Mouse (Mus musculus) hindbrain, postnatal 0 days (tissue): ENCODE results near the gene Ulk4. TPM values are rescaled to one million over a fixed set of nuclear protein-coding genes. Genes with fewer than 3 reads are reported as not detected.

Experiments used
- ATAC-seq: fragments of 200-750 bp; cut with Nextera tagmentation; 2 replicates; pipeline ENCODE4 v1.8.0; 2017; ENCODE audit warnings: mild to moderate bottlenecking, moderate TSS enrichment, moderate library complexity
- DNase-seq: peaks from one replicate; pipeline ENCODE4 v3.0.0-alpha.2; 2015; ENCODE audit warnings: low spot score
- H3K27ac ChIP-seq: fragments of 300-500 bp; sonication (generic); 2 replicates; pipeline ENCODE4 v1.5.1; 2014; ENCODE audit warnings: mild to moderate bottlenecking
- H3K27me3 ChIP-seq: fragments of 300-500 bp; sonication (generic); 2 replicates; pipeline ENCODE4 v1.6.1; 2014; ENCODE audit warnings: low read length, mixed read lengths; ENCODE audit not compliant: insufficient read depth
- H3K36me3 ChIP-seq: fragments of 300-500 bp; sonication (generic); 2 replicates; pipeline ENCODE4 v1.6.1; 2014; ENCODE audit warnings: low read length, mixed read lengths; ENCODE audit not compliant: insufficient read depth
- H3K4me1 ChIP-seq: fragments of 300-500 bp; sonication (generic); 2 replicates; pipeline ENCODE4 v1.6.1; 2014; ENCODE audit warnings: antibody characterized with exemption, low read length, mixed read lengths; ENCODE audit not compliant: insufficient read depth
- H3K4me2 ChIP-seq: fragments of 300-500 bp; sonication (generic); 2 replicates; pipeline ENCODE4 v1.6.1; 2014; ENCODE audit warnings: low read depth, mild to moderate bottlenecking, low read length, moderate library complexity, mixed read lengths
- H3K4me3 ChIP-seq: fragments of 300-500 bp; sonication (generic); 2 replicates; pipeline ENCODE4 v1.5.1; 2014; ENCODE audit warnings: low read length
- H3K9ac ChIP-seq: fragments of 300-500 bp; sonication (generic); replicated peaks from 2 replicates; pipeline ENCODE4 v1.6.1; 2014; ENCODE audit warnings: mild to moderate bottlenecking, low read length, moderate library complexity, mixed read lengths
- H3K9me3 ChIP-seq: fragments of 300-500 bp; sonication (generic); 2 replicates; pipeline ENCODE4 v1.6.1; 2016; ENCODE audit warnings: low read length, mixed read lengths
- CTCF ChIP-seq: IDR thresholded peaks from 2 replicates; pipeline ENCODE4 v1.5.1; 2016; ENCODE audit warnings: antibody characterized with exemption, control low read depth, low read depth
- WGBS: fragments of 180-500 bp; shearing (Covaris S2); extraction: QIAGEN DNeasy Blood & Tissue Kit; methylation state at CpG from one replicate; pipeline ENCODE4 v1.1.7; 2014; 5-methylcytosine and 5-hydroxymethylcytosine counted together
- polyA plus RNA-seq: library from polyadenylated mRNA; unstranded; fragments of >200 nt; fragmentation: Nextera tagmentation; extraction: Ambion mirVana; gene quantifications from 2 replicates; pipeline ENCODE4 v1.2.1, GENCODE M21; 2015
- total RNA-seq: library from RNA; depleted of rRNA; stranded (reverse); fragments of >200 nt; gene quantifications from 2 replicates; pipeline ENCODE4 v1.2.3, GENCODE M21; 2014

Ulk4 gene
- total and polyA plus RNA-seq, 2 experiments from 2014 or later, result 20.0 to 76.3 TPM

- no peak overlapping the region for H3K4me2 ChIP-seq
- no peak for ATAC-seq
- DNase-seq, result peak; percentile 52
- H3K4me1 ChIP-seq, result no peaks in the 10 kb centered on the region
- WGBS, result 44% methylated on average over 6 of the region's 6 CpGs
- H3K27ac ChIP-seq, result no peak overlapping the region
- no peak for TF ChIP-seq CTCF
- no peak overlapping the region for H3K9ac ChIP-seq
- no peaks in the 10 kb centered on the region for H3K27me3 ChIP-seq
- no peaks in the 10 kb centered on the region for H3K9me3 ChIP-seq
- peaks cover 69% of the 10 kb centered on the region for H3K36me3 ChIP-seq
- no peak overlapping the region for H3K4me3 ChIP-seq
Measured at GRCm38 (mm10) chr9:120958560-120958959, 318.4 kb downstream of the Ulk4 start.

GRCm38 (mm10) chr9:120958051-120958450 lies 318.9 kb downstream of the Ulk4 start:
- ATAC-seq, result no peak
- no peak overlapping the region for H3K4me2 ChIP-seq
- no peak overlapping the region for H3K27ac ChIP-seq
- no peak overlapping the region for H3K9ac ChIP-seq
- TF ChIP-seq CTCF, result no peak
- H3K9me3 ChIP-seq, result no peaks in the 10 kb centered on the region
- H3K27me3 ChIP-seq, result no peaks in the 10 kb centered on the region
- peaks cover 73% of the 10 kb centered on the region for H3K36me3 ChIP-seq
- no peaks in the 10 kb centered on the region for H3K4me1 ChIP-seq
- DNase-seq, result no peak
- 80% methylated on average over 5 of the region's 5 CpGs for WGBS
- H3K4me3 ChIP-seq, result no peak overlapping the region

GRCm38 (mm10) chr9:120951947-120952346 lies 325.1 kb downstream of the Ulk4 start:
- H3K9me3 ChIP-seq, result no peaks in the 10 kb centered on the region
- H3K4me3 ChIP-seq, result no peak overlapping the region
- H3K9ac ChIP-seq, result no peak overlapping the region
- ATAC-seq (no peak), DNase-seq (no peak)
- TF ChIP-seq CTCF, result no peak
- H3K27me3 ChIP-seq, result no peaks in the 10 kb centered on the region
- WGBS, result 80% methylated on average over 3 of the region's 3 CpGs
- no peaks in the 10 kb centered on the region for H3K4me1 ChIP-seq
- H3K36me3 ChIP-seq, result peaks cover 59% of the 10 kb centered on the region
- no peak overlapping the region for H3K27ac ChIP-seq
- no peak overlapping the region for H3K4me2 ChIP-seq

GRCm38 (mm10) chr9:120950761-120951160 lies 326.2 kb downstream of the Ulk4 start:
- no peak for ATAC-seq
- Histone ChIP-seq H3K27me3 (no peaks in the 10 kb centered on the region), H3K4me3 (no peak overlapping the region), H3K4me2 (no peak overlapping the region), H3K9ac (no peak overlapping the region), H3K4me1 (no peaks in the 10 kb centered on the region), H3K27ac (no peak overlapping the region), H3K9me3 (no peaks in the 10 kb centered on the region), H3K36me3 (peaks cover 47% of the 10 kb centered on the region)
- no peak for DNase-seq
- TF ChIP-seq CTCF, result no peak
- 88% methylated on average over 12 of the region's 12 CpGs for WGBS

- 90% methylated on average over 1 of the region's 1 CpGs for WGBS
- ATAC-seq (no peak), DNase-seq (no peak)
- peaks cover 34% of the 10 kb centered on the region for H3K36me3 ChIP-seq
- no peaks in the 10 kb centered on the region for H3K27me3 ChIP-seq
- no peak overlapping the region for H3K9ac ChIP-seq
- no peak overlapping the region for H3K4me3 ChIP-seq
- H3K27ac ChIP-seq, result no peak overlapping the region
- no peaks in the 10 kb centered on the region for H3K9me3 ChIP-seq
- H3K4me2 ChIP-seq, result no peak overlapping the region
- no peaks in the 10 kb centered on the region for H3K4me1 ChIP-seq
- no peak for TF ChIP-seq CTCF
Measured at GRCm38 (mm10) chr9:120948832-120949231, 328.2 kb downstream of the Ulk4 start.

GRCm38 (mm10) chr9:120946131-120946530 lies 330.9 kb downstream of the Ulk4 start:
- Histone ChIP-seq H3K27me3 (no peaks in the 10 kb centered on the region), H3K4me2 (no peak overlapping the region), H3K9me3 (no peaks in the 10 kb centered on the region), H3K4me3 (no peak overlapping the region), H3K4me1 (no peaks in the 10 kb centered on the region), H3K27ac (no peak overlapping the region), H3K36me3 (peaks cover 7% of the 10 kb centered on the region), H3K9ac (no peak overlapping the region)
- DNase-seq (no peak), ATAC-seq (no peak)
- TF ChIP-seq CTCF, result no peak
- 77% methylated on average over 8 of the region's 8 CpGs for WGBS

- H3K9me3 ChIP-seq, result no peaks in the 10 kb centered on the region
- no peak overlapping the region for H3K4me3 ChIP-seq
- H3K27me3 ChIP-seq, result no peaks in the 10 kb centered on the region
- H3K4me1 ChIP-seq, result 0 out of 2 replicates have a peak, but pooled peaks cover 4% of the 10 kb centered on the region
- H3K9ac ChIP-seq, result no peak overlapping the region
- 69% methylated on average over 3 of the region's 3 CpGs for WGBS
- ATAC-seq, result no peak
- no peak for DNase-seq
- no peaks in the 10 kb centered on the region for H3K36me3 ChIP-seq
- no peak overlapping the region for H3K27ac ChIP-seq
- H3K4me2 ChIP-seq, result no peak overlapping the region
- no peak for TF ChIP-seq CTCF
Measured at GRCm38 (mm10) chr9:120944211-120944610, 332.8 kb downstream of the Ulk4 start.
